Mouse (Mus musculus): ENCODE results near the gene Cldn18. TPM values are rescaled to one million over a fixed set of nuclear protein-coding genes. Genes with fewer than 3 reads are reported as not detected.

The Cldn18 gene
- polyA plus RNA-seq (2015; fragmentation: Nextera tagmentation; extraction: Ambion mirVana): 0.17 TPM in 1 of 2 replicates, not detected in the other

DNA sequence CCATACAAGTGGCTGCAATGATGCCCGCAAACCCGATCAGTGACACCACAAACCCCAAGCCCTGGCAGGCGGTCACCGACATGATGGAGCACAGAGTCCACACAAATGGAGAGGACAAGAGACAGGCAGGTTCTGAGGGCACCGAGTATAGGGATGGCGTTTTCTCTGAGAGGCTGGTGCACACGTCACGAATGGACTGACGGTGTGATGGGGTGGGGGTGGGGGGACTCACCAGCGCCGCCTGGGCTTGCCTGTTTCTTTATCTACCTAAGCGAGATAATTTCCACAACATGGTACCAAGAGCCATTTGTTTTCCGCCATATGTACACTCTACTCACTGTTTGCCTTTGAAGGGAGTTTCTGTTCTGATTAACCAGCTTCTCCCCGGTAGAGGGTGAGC lies at the start of gene Cldn18:
Gene Cldn18, minus strand, starts transcription at position 134 of the 400 bp plus-strand sequence.
- ATAC-seq (ENCODE audit: low read depth): no peak

DNA sequence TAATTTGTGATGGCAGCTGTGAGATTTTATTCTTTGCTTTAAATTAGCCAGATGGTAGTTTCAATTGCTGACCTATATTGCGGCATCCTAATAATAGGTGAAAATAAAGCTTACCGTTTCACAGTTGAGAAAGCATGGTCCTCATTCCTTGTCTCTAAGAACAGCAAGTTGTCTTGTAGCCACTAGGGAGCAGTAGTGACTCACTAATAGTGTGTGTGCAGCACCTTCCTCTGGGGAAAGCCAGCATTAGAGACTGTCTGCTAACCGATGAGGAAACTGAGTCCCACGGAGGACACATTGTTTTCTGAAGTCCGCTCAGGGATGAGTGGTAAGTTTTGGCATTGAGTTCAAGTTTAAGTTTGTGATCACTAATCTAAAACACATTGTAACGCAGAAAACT lies 46.5 kb upstream of the Cldn18 start:
- Histone ChIP-seq H3K4me1 (ENCODE audit: control insufficient read depth, low read depth, low read length) (no peaks in the 10 kb centered on the region), H3K27ac (ENCODE audit: low read length) (no peak overlapping the region), H3K4me2 (ENCODE audit: low read depth, low read length) (no peak overlapping the region), H3K27me3 (ENCODE audit: control insufficient read depth, insufficient read depth, low read depth, low read length) (no peaks in the 10 kb centered on the region), H3K9me3 (replicated peaks; ENCODE audit: control insufficient read depth, low read length) (no peaks in the 10 kb centered on the region), H3K36me3 (ENCODE audit: control insufficient read depth, insufficient read depth) (no peaks in the 10 kb centered on the region), H3K4me3 (ENCODE audit: low read depth, low read length) (no peak overlapping the region), H3K9ac (ENCODE audit: low read depth, low read length) (no peak overlapping the region)
- WGBS (ENCODE audit: insufficient replicate concordance): 55% methylated on average over 6 of the region's 6 CpGs
- no peak for ATAC-seq (ENCODE audit: low read depth)

More for the DNA sequence above, at the start of gene Cldn18:
- Histone ChIP-seq H3K9me3 (replicated peaks; ENCODE audit: control insufficient read depth, low read length) (no peaks in the 10 kb centered on the region), H3K4me3 (ENCODE audit: low read depth, low read length) (no peak within 1 kb of the TSS), H3K27ac (ENCODE audit: low read length) (no peak within 1 kb of the TSS), H3K36me3 (ENCODE audit: control insufficient read depth, insufficient read depth) (no peaks in the 10 kb centered on the region), H3K4me1 (ENCODE audit: control insufficient read depth, low read depth, low read length) (no peaks in the 10 kb centered on the region), H3K9ac (ENCODE audit: low read depth, low read length) (no peak within 1 kb of the TSS), H3K27me3 (ENCODE audit: control insufficient read depth, insufficient read depth, low read depth, low read length) (no peaks in the 10 kb centered on the region), H3K4me2 (ENCODE audit: low read depth, low read length) (no peak within 1 kb of the TSS)
- WGBS (ENCODE audit: insufficient replicate concordance): 69% methylated on average over 14 of the region's 14 CpGs

DNA sequence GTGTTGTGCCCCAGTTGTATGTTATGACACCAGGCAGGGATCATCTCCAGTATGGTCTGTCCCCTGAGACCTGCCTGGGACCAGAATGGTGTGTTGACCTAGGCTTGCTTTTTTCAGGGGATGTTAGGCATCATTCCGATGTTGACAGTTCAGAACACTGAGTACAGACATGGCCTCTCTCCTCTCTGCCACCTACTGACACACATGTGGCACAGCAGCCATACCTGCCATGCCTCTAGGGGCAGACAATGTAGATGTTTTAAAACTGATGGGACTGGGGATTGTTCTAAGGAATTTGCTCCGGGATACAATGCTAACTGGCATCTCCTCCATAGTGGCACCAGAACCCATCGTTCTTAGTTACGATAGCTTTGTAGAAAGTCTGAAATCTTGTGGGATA lies 33.2 kb upstream of the Cldn18 start:
- 71% methylated on average over 4 of the region's 4 CpGs for WGBS (ENCODE audit: insufficient replicate concordance)
- no peak overlapping the region for H3K27ac ChIP-seq (ENCODE audit: low read length)
- H3K4me1 ChIP-seq (ENCODE audit: control insufficient read depth, low read depth, low read length): no peaks in the 10 kb centered on the region
- no peak for ATAC-seq (ENCODE audit: low read depth)
- H3K4me3 ChIP-seq (ENCODE audit: low read depth, low read length): no peak overlapping the region
- no peak overlapping the region for H3K4me2 ChIP-seq (ENCODE audit: low read depth, low read length)
- H3K9me3 ChIP-seq (replicated peaks; ENCODE audit: control insufficient read depth, low read length): no peaks in the 10 kb centered on the region
- H3K36me3 ChIP-seq (ENCODE audit: control insufficient read depth, insufficient read depth): no peaks in the 10 kb centered on the region
- no peaks in the 10 kb centered on the region for H3K27me3 ChIP-seq (ENCODE audit: control insufficient read depth, insufficient read depth, low read depth, low read length)
- no peak overlapping the region for H3K9ac ChIP-seq (ENCODE audit: low read depth, low read length)

DNA sequence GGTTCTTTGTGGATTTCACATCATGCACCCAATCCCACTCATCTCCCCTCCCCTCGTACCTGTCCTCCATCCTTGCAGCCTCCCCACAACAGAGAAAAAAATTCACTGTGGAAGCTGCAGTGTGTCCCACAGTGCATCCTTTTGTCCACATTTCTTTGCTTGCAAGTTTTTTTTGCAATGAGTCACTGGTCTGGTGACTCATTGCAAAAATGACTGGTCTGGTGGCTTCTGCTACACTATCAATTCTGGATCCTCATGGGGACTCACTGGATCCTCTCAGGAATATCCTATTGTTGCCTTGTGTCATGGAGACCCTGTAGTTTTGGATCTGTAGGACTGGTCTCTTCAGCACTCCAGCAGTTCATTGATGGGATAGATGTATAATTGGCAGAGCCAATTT lies 31.2 kb upstream of the Cldn18 start:
- no peak overlapping the region for H3K27ac ChIP-seq (ENCODE audit: low read length)
- H3K4me2 ChIP-seq (ENCODE audit: low read depth, low read length): no peak overlapping the region
- no peak overlapping the region for H3K9ac ChIP-seq (ENCODE audit: low read depth, low read length)
- H3K9me3 ChIP-seq (replicated peaks; ENCODE audit: control insufficient read depth, low read length): no peaks in the 10 kb centered on the region
- no peaks in the 10 kb centered on the region for H3K27me3 ChIP-seq (ENCODE audit: control insufficient read depth, insufficient read depth, low read depth, low read length)
- no peak for ATAC-seq (ENCODE audit: low read depth)
- H3K4me1 ChIP-seq (ENCODE audit: control insufficient read depth, low read depth, low read length): no peaks in the 10 kb centered on the region
- no peaks in the 10 kb centered on the region for H3K36me3 ChIP-seq (ENCODE audit: control insufficient read depth, insufficient read depth)
- H3K4me3 ChIP-seq (ENCODE audit: low read depth, low read length): no peak overlapping the region
- 59% methylated on average over 1 of the region's 1 CpGs for WGBS (ENCODE audit: insufficient replicate concordance)

DNA sequence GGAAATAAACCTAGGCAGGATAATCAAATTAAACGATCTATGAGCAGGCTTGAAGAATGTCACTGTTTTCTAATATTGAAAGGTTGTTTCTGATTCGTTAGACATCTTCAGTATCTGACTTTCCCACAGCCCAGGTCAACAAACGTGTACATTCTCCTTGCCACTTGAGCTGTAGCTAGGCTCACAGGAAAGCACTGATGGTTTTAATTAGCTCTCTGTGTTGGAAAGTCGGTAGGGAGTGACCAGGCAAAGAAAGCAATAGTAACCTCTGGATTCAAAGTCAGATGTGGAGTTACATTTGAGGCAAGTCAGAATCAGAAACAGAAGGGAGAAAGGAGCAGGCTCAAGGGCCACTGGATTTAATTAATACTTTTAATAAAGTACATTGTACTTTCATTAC lies 30.7 kb upstream of the Cldn18 start:
- no peak overlapping the region for H3K27ac ChIP-seq (ENCODE audit: low read length)
- ATAC-seq (ENCODE audit: low read depth): no peak
- H3K36me3 ChIP-seq (ENCODE audit: control insufficient read depth, insufficient read depth): no peaks in the 10 kb centered on the region
- H3K4me1 ChIP-seq (ENCODE audit: control insufficient read depth, low read depth, low read length): no peaks in the 10 kb centered on the region
- H3K9ac ChIP-seq (ENCODE audit: low read depth, low read length): no peak overlapping the region
- H3K4me2 ChIP-seq (ENCODE audit: low read depth, low read length): no peak overlapping the region
- H3K9me3 ChIP-seq (replicated peaks; ENCODE audit: control insufficient read depth, low read length): no peaks in the 10 kb centered on the region
- WGBS (ENCODE audit: insufficient replicate concordance): 51% methylated on average over 4 of the region's 4 CpGs
- H3K4me3 ChIP-seq (ENCODE audit: low read depth, low read length): no peak overlapping the region
- H3K27me3 ChIP-seq (ENCODE audit: control insufficient read depth, insufficient read depth, low read depth, low read length): no peaks in the 10 kb centered on the region

DNA sequence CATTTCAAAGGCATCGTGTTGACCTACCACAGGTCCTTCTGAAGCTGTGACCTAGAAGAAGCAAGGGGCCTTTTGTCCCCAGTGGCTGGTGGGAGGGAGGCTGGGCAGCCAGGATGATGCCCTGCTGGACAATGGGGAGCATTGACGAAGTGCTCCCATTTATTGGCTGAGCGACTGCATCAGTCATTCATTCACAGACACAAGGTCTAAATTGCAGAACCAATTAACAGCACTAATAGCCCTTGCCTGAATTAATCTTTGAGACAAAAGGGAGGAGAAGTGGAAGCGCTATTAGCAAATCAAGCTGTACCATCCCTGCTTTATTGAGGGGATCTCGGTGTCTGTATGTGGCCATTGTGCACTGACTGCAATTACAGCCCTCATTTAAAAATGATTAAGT lies 27.5 kb upstream of the Cldn18 start:
- Histone ChIP-seq H3K4me2 (ENCODE audit: low read depth, low read length) (no peak overlapping the region), H3K27me3 (ENCODE audit: control insufficient read depth, insufficient read depth, low read depth, low read length) (no peaks in the 10 kb centered on the region), H3K36me3 (ENCODE audit: control insufficient read depth, insufficient read depth) (no peaks in the 10 kb centered on the region), H3K4me1 (ENCODE audit: control insufficient read depth, low read depth, low read length) (no peaks in the 10 kb centered on the region), H3K4me3 (ENCODE audit: low read depth, low read length) (no peak overlapping the region), H3K9me3 (replicated peaks; ENCODE audit: control insufficient read depth, low read length) (no peaks in the 10 kb centered on the region), H3K27ac (ENCODE audit: low read length) (no peak overlapping the region), H3K9ac (ENCODE audit: low read depth, low read length) (no peak overlapping the region)
- 67% methylated on average over 5 of the region's 5 CpGs for WGBS (ENCODE audit: insufficient replicate concordance)
- no peak for ATAC-seq (ENCODE audit: low read depth)

DNA sequence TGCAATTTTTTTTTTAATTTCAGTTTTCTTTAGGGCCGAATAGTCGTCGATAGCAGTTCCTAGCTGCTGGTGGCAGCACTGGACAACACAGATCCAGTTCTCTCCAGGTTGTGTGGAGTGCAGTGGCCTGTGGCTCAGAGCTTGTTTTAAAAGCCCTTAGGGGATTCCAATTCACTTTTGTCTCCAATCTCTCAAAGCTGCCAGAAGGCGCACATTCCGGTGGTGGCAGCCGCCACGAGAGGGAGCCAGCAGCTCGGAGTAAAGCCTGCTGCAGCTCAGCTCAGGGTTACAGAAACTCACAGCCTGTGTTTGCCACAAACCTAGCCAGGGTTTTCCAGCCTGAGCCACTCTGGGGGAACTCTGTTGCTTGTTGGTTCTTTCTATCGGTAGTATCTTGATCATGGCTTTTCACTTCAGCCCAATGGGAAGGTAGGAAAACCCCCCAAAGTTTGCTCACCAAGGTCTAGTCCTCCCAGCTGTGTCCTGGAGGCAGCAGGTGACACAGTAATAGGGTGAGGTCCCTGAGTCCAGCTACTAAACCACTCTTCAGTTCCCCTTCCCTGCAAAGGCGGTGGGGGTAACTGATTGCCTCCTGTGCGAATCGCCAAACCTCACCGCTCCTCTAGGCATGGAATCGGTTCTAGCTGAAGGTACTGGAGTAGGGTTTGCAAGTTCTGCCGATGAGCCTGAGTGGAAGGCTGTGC lies 13.0 kb upstream of the Cldn18 start:
- Histone ChIP-seq H3K36me3 (ENCODE audit: control insufficient read depth, insufficient read depth) (no peaks in the 10 kb centered on the region), H3K9ac (ENCODE audit: low read depth, low read length) (no peak overlapping the region), H3K4me1 (ENCODE audit: control insufficient read depth, low read depth, low read length) (no peaks in the 10 kb centered on the region), H3K9me3 (replicated peaks; ENCODE audit: control insufficient read depth, low read length) (no peaks in the 10 kb centered on the region), H3K27me3 (ENCODE audit: control insufficient read depth, insufficient read depth, low read depth, low read length) (no peaks in the 10 kb centered on the region), H3K4me2 (ENCODE audit: low read depth, low read length) (no peak overlapping the region), H3K4me3 (ENCODE audit: low read depth, low read length) (no peak overlapping the region), H3K27ac (ENCODE audit: low read length) (no peak overlapping the region)
- 32% methylated on average over 15 of the region's 15 CpGs for WGBS (ENCODE audit: insufficient replicate concordance)
- ATAC-seq (ENCODE audit: low read depth): no peak

DNA sequence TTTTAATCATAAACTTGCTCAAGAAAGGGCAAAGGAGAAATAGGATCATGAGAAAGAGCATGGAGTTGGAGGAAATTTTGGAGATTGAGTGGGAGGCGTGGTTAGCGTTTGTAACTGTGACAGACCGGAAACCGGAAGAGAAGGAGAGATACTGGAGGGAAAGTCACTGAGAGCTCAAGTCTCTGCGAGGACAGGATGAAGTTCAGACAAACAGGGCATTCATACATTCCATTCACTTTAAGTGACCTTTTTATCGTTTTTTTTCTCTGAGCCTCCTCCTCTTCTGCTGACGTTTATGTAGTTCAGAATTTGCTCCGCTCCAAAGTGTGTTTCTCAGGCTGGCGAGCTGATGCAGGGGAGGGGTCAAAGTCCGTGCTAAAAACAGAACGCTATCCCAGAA lies 10.8 kb upstream of the Cldn18 start:
- H3K9ac ChIP-seq (ENCODE audit: low read depth, low read length): no peak overlapping the region
- no peak overlapping the region for H3K4me3 ChIP-seq (ENCODE audit: low read depth, low read length)
- H3K4me2 ChIP-seq (ENCODE audit: low read depth, low read length): no peak overlapping the region
- no peaks in the 10 kb centered on the region for H3K36me3 ChIP-seq (ENCODE audit: control insufficient read depth, insufficient read depth)
- H3K27ac ChIP-seq (ENCODE audit: low read length): no peak overlapping the region
- 53% methylated on average over 11 of the region's 11 CpGs for WGBS (ENCODE audit: insufficient replicate concordance)
- no peaks in the 10 kb centered on the region for H3K27me3 ChIP-seq (ENCODE audit: control insufficient read depth, insufficient read depth, low read depth, low read length)
- no peaks in the 10 kb centered on the region for H3K4me1 ChIP-seq (ENCODE audit: control insufficient read depth, low read depth, low read length)
- ATAC-seq (ENCODE audit: low read depth): no peak
- H3K9me3 ChIP-seq (replicated peaks; ENCODE audit: control insufficient read depth, low read length): no peaks in the 10 kb centered on the region

DNA sequence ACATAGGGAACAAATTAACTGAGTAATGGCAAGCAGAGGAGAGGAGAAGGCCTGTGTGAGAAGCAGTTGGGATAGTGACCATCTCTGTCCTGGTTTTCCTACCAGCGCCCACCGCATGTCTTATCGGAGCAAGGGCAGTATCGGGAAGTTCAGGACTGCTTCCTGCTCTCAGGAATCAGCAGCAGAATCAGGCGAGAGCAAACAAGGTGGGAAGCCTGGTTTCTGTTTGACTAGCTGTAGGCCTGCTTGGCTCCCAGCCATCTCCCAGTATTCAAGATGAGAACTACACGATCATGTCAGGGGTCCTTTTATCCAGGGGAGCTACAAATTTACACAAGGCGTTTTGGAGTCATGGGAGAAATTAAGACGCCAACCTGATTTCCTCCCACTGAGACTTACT lies 8.2 kb upstream of the Cldn18 start:
- no peak overlapping the region for H3K27ac ChIP-seq (ENCODE audit: low read length)
- ATAC-seq (ENCODE audit: low read depth): no peak
- H3K36me3 ChIP-seq (ENCODE audit: control insufficient read depth, insufficient read depth): no peaks in the 10 kb centered on the region
- H3K27me3 ChIP-seq (ENCODE audit: control insufficient read depth, insufficient read depth, low read depth, low read length): no peaks in the 10 kb centered on the region
- no peak overlapping the region for H3K4me2 ChIP-seq (ENCODE audit: low read depth, low read length)
- H3K4me3 ChIP-seq (ENCODE audit: low read depth, low read length): no peak overlapping the region
- H3K9me3 ChIP-seq (replicated peaks; ENCODE audit: control insufficient read depth, low read length): no peaks in the 10 kb centered on the region
- 60% methylated on average over 8 of the region's 8 CpGs for WGBS (ENCODE audit: insufficient replicate concordance)
- H3K4me1 ChIP-seq (ENCODE audit: control insufficient read depth, low read depth, low read length): no peaks in the 10 kb centered on the region
- no peak overlapping the region for H3K9ac ChIP-seq (ENCODE audit: low read depth, low read length)
